Mouse (Mus musculus) hindbrain, embryonic 16.5 days (tissue): ENCODE results near the gene A530084C06Rik. TPM values are rescaled to one million over a fixed set of nuclear protein-coding genes. Genes with fewer than 3 reads are reported as not detected.

Experiments
- ATAC-seq: fragments of 200-750 bp; cut with Nextera tagmentation; 2 replicates; pipeline ENCODE4 v1.8.0; 2017; ENCODE audit warnings: moderate TSS enrichment, moderate library complexity
- H3K27ac ChIP-seq: fragments of 300-500 bp; sonication (generic); 2 replicates; pipeline ENCODE4 v1.5.1; 2014; ENCODE audit warnings: low read depth, mild to moderate bottlenecking, control low read depth, low read length, moderate library complexity
- H3K27me3 ChIP-seq: fragments of 300-500 bp; sonication (generic); replicated peaks from 2 replicates; pipeline ENCODE4 v1.6.1; 2014; ENCODE audit warnings: low read length; ENCODE audit not compliant: control insufficient read depth, insufficient read depth
- H3K36me3 ChIP-seq: fragments of 300-500 bp; sonication (generic); 2 replicates; pipeline ENCODE4 v1.6.1; 2014; ENCODE audit warnings: mild to moderate bottlenecking, low read length, moderate library complexity, mixed read lengths; ENCODE audit not compliant: control insufficient read depth, insufficient read depth
- H3K4me1 ChIP-seq: fragments of 300-500 bp; sonication (generic); 2 replicates; pipeline ENCODE4 v1.6.1; 2014; ENCODE audit warnings: low read depth, low read length; ENCODE audit not compliant: control insufficient read depth, insufficient read depth
- H3K4me2 ChIP-seq: fragments of 300-500 bp; sonication (generic); 2 replicates; pipeline ENCODE4 v1.6.1; 2014; ENCODE audit warnings: mild to moderate bottlenecking, low read length, control low read depth, moderate library complexity
- H3K4me3 ChIP-seq: fragments of 300-500 bp; sonication (generic); 2 replicates; pipeline ENCODE4 v1.5.1; 2014; ENCODE audit warnings: mild to moderate bottlenecking, low read length, control low read depth, moderate library complexity
- H3K9ac ChIP-seq: fragments of 300-500 bp; sonication (generic); 2 replicates; pipeline ENCODE4 v1.6.1; 2014; ENCODE audit warnings: low read depth, mild to moderate bottlenecking, control low read depth, low read length, moderate library complexity
- H3K9me3 ChIP-seq: fragments of 300-500 bp; sonication (generic); 2 replicates; pipeline ENCODE4 v1.6.1; 2014; ENCODE audit warnings: mild to moderate bottlenecking, low read length, moderate library complexity; ENCODE audit not compliant: control insufficient read depth
- WGBS: fragments of 180-500 bp; shearing (Covaris S2); extraction: QIAGEN DNeasy Blood & Tissue Kit; methylation state at CpG from one replicate; pipeline ENCODE4 v1.1.7; 2014; 5-methylcytosine and 5-hydroxymethylcytosine counted together
- polyA plus RNA-seq: library from polyadenylated mRNA; unstranded; fragments of >200 nt; fragmentation: Nextera tagmentation; extraction: Ambion mirVana; gene quantifications from 2 replicates; pipeline ENCODE4 v1.2.1, GENCODE M21; 2015

Gene A530084C06Rik
- polyA plus RNA-seq, 1 experiment from 2014 or later, result not detected

GRCm38 (mm10) chr13:31547610-31548009, 11.5 kb downstream of the A530084C06Rik start:
- no peak overlapping the region for H3K4me3 ChIP-seq
- no peak for ATAC-seq
- no peaks in the 10 kb centered on the region for H3K27me3 ChIP-seq

GRCm38 (mm10) chr13:31547204-31547603, 11.9 kb downstream of the A530084C06Rik start:
- no peak for ATAC-seq
- H3K27me3 ChIP-seq, result no peaks in the 10 kb centered on the region
- no peaks in the 10 kb centered on the region for H3K36me3 ChIP-seq
- H3K27ac ChIP-seq, result no peak overlapping the region
- no peak overlapping the region for H3K9ac ChIP-seq
- no peak overlapping the region for H3K4me2 ChIP-seq
- 92% methylated on average over 3 of the region's 3 CpGs for WGBS
- H3K4me1 ChIP-seq, result no peaks in the 10 kb centered on the region
- no peaks in the 10 kb centered on the region for H3K9me3 ChIP-seq
- H3K4me3 ChIP-seq, result no peak overlapping the region

More at GRCm38 (mm10) chr13:31547610-31548009, 11.5 kb downstream of the A530084C06Rik start:
- no peak overlapping the region for H3K9ac ChIP-seq
- H3K36me3 ChIP-seq, result no peaks in the 10 kb centered on the region
- H3K4me2 ChIP-seq, result no peak overlapping the region
- no peak overlapping the region for H3K27ac ChIP-seq
- no peaks in the 10 kb centered on the region for H3K9me3 ChIP-seq
- 89% methylated on average over 9 of the region's 9 CpGs for WGBS
- H3K4me1 ChIP-seq, result no peaks in the 10 kb centered on the region

GRCm38 (mm10) chr13:31546784-31547183, 12.3 kb downstream of the A530084C06Rik start:
- Histone ChIP-seq H3K27me3 (no peaks in the 10 kb centered on the region), H3K27ac (no peak overlapping the region), H3K9me3 (no peaks in the 10 kb centered on the region), H3K9ac (no peak overlapping the region), H3K4me3 (no peak overlapping the region), H3K4me2 (no peak overlapping the region), H3K36me3 (no peaks in the 10 kb centered on the region), H3K4me1 (no peaks in the 10 kb centered on the region)
- no peak for ATAC-seq
- 77% methylated on average over 2 of the region's 2 CpGs for WGBS

GRCm38 (mm10) chr13:31543021-31543420, 16.1 kb downstream of the A530084C06Rik start:
- ATAC-seq, result no peak
- Histone ChIP-seq H3K9me3 (no peaks in the 10 kb centered on the region), H3K36me3 (no peaks in the 10 kb centered on the region), H3K27me3 (no peaks in the 10 kb centered on the region), H3K4me2 (no peak overlapping the region), H3K9ac (no peak overlapping the region), H3K4me1 (no peaks in the 10 kb centered on the region), H3K4me3 (no peak overlapping the region), H3K27ac (no peak overlapping the region)
- 92% methylated on average over 5 of the region's 5 CpGs for WGBS

- WGBS, result 95% methylated on average over 4 of the region's 4 CpGs
- no peaks in the 10 kb centered on the region for H3K36me3 ChIP-seq
- ATAC-seq, result no peak
- no peaks in the 10 kb centered on the region for H3K9me3 ChIP-seq
- no peak overlapping the region for H3K4me2 ChIP-seq
- no peaks in the 10 kb centered on the region for H3K27me3 ChIP-seq
- H3K4me1 ChIP-seq, result 0 out of 2 replicates have a peak, but pooled peaks cover 3% of the 10 kb centered on the region
- H3K9ac ChIP-seq, result no peak overlapping the region
- no peak overlapping the region for H3K4me3 ChIP-seq
- no peak overlapping the region for H3K27ac ChIP-seq
Measured at GRCm38 (mm10) chr13:31534726-31535125, 24.4 kb downstream of the A530084C06Rik start.

GRCm38 (mm10) chr13:31531651-31532061, 27.5 kb downstream of the A530084C06Rik start:
- 21% methylated on average over 8 of the region's 8 CpGs for WGBS
- H3K36me3 ChIP-seq, result no peaks in the 10 kb centered on the region
- H3K9ac ChIP-seq, result no peak overlapping the region
- H3K4me3 ChIP-seq, result no peak overlapping the region
- peak; percentile 54; the same call in 1 of the 2 replicates for ATAC-seq
- H3K4me2 ChIP-seq, result no peak overlapping the region
- peaks cover 2% of the 10 kb centered on the region for H3K27me3 ChIP-seq
- no peak overlapping the region for H3K27ac ChIP-seq
- H3K4me1 ChIP-seq, result 0 out of 2 replicates have a peak, but pooled peaks cover 3% of the 10 kb centered on the region
- H3K9me3 ChIP-seq, result no peaks in the 10 kb centered on the region

- ATAC-seq, result no peak
- no peaks in the 10 kb centered on the region for H3K9me3 ChIP-seq
- H3K9ac ChIP-seq, result no peak overlapping the region
- H3K27ac ChIP-seq, result no peak overlapping the region
- H3K4me1 ChIP-seq, result 0 out of 2 replicates have a peak, but pooled peaks cover 3% of the 10 kb centered on the region
- H3K4me2 ChIP-seq, result no peak overlapping the region
- H3K27me3 ChIP-seq, result peaks cover 3% of the 10 kb centered on the region
- no peak overlapping the region for H3K4me3 ChIP-seq
- H3K36me3 ChIP-seq, result no peaks in the 10 kb centered on the region
- WGBS, result 75% methylated on average over 5 of the region's 5 CpGs
Measured at GRCm38 (mm10) chr13:31531186-31531585, 27.9 kb downstream of the A530084C06Rik start.

GRCm38 (mm10) chr13:31524976-31525375, 34.2 kb downstream of the A530084C06Rik start:
- Histone ChIP-seq H3K9me3 (no peaks in the 10 kb centered on the region), H3K4me3 (no peak overlapping the region), H3K36me3 (no peaks in the 10 kb centered on the region), H3K9ac (no peak overlapping the region), H3K4me1 (no peaks in the 10 kb centered on the region), H3K27ac (no peak overlapping the region), H3K27me3 (peaks cover 3% of the 10 kb centered on the region), H3K4me2 (no peak overlapping the region)
- 77% methylated on average over 4 of the region's 4 CpGs for WGBS
- no peak for ATAC-seq

GRCm38 (mm10) chr13:31518971-31519370, 40.2 kb downstream of the A530084C06Rik start:
- Histone ChIP-seq H3K9me3 (no peaks in the 10 kb centered on the region), H3K9ac (no peak overlapping the region), H3K36me3 (no peaks in the 10 kb centered on the region), H3K4me3 (no peak overlapping the region), H3K27ac (no peak overlapping the region), H3K4me2 (no peak overlapping the region), H3K27me3 (no peaks in the 10 kb centered on the region), H3K4me1 (no peaks in the 10 kb centered on the region)
- no peak for ATAC-seq
- 89% methylated on average over 9 of the region's 9 CpGs for WGBS
